Mouse (Mus musculus) liver, embryonic 14.5 days (tissue): ENCODE measurements around the gene Sema4d.

Experiments used
- CTCF ChIP-seq: IDR thresholded peaks from 2 replicates; pipeline ENCODE4 v1.5.1; 2016; ENCODE audit warnings: antibody characterized with exemption, low read depth, control low read depth
- EP300 ChIP-seq: IDR thresholded peaks from 2 replicates; pipeline ENCODE4 v1.6.1; 2016; ENCODE audit warnings: antibody characterized with exemption, low read depth

- TF ChIP-seq EP300 (no peak), CTCF (no peak)
Observed at GRCm38 (mm10) chr13:51791604-51792003, 1.9 kb downstream of the Sema4d start.
